Mouse (Mus musculus): ENCODE results near the gene Psme2b. TPM values are rescaled to one million over a fixed set of nuclear protein-coding genes. Genes with fewer than 3 reads are reported as not detected.
A peak's percentile ranks its signal among the peaks of the same experiment; 100 is the strongest.
"Not testable (repeated sequence)": the region's sequence is repeated elsewhere in the genome, so short reads cannot be mapped to it uniquely, and the experiment has no call there.

Psme2b gene
- total RNA-seq, 1 experiment from 2014 or later = 73.1 TPM

GRCm38 (mm10) chr11:48902021-48902420 lies 44.0 kb downstream of the Psme2b start, which contains the start of gene Gm5431:
Gene Gm5431, minus strand, starts transcription at chr11:48902214.
- peak; percentile 37; the same call in 1 of the 2 replicates for ATAC-seq (replicated peaks; ENCODE audit: low read depth, poor library complexity, severe bottlenecking)

- ATAC-seq (replicated peaks; ENCODE audit: low read depth, poor library complexity, severe bottlenecking) = not testable (repeated sequence)
Observed at GRCm38 (mm10) chr11:48901567-48901930, 44.4 kb downstream of the Psme2b start.

- peak; percentile 88 for ATAC-seq (replicated peaks; ENCODE audit: low read depth, poor library complexity, severe bottlenecking)
Observed at GRCm38 (mm10) chr11:48900654-48901566, 45.1 kb downstream of the Psme2b start.

GRCm38 (mm10) chr11:48898812-48899431 lies 47.1 kb downstream of the Psme2b start:
- no peak for ATAC-seq (replicated peaks; ENCODE audit: low read depth, poor library complexity, severe bottlenecking)

Other genes starting within 250 kb of the Psme2b start
- 1,552 and 1,662 TPM in 2 replicates for gene Rack1, start 145.9 kb downstream of the Psme2b start, total RNA-seq (2017)
- 50.2 and 70.9 TPM in 2 replicates for gene Trim41, start 128.8 kb downstream of the Psme2b start, total RNA-seq (2017)
- 0.19 and 0.78 TPM in 2 replicates for gene Trim7, start 120.0 kb downstream of the Psme2b start, total RNA-seq (2017)
- gene Gm12184, start 119.5 kb downstream of the Psme2b start, total RNA-seq (2017) = 48.6 and 64.4 TPM in 2 replicates
- 49.1 and 58.2 TPM in 2 replicates for gene Irgm1, start 74.5 kb downstream of the Psme2b start, total RNA-seq (2017)
- gene Gm5431, start 44.0 kb downstream of the Psme2b start, total RNA-seq (2017) = 0.59 and 1.5 TPM in 2 replicates
- 3.0 and 4.1 TPM in 2 replicates for gene Olfr56, start 32.7 kb upstream of the Psme2b start, total RNA-seq (2017)
- gene 9930111J21Rik1, start 33.2 kb upstream of the Psme2b start, total RNA-seq (2017) = 6.5 and 15.8 TPM in 2 replicates
- 1.2 and 6.7 TPM in 2 replicates for gene Gm12185, start 46.0 kb upstream of the Psme2b start, total RNA-seq (2017)
- gene Tgtp1, start 48.0 kb upstream of the Psme2b start, total RNA-seq (2017) = 11.0 and 21.7 TPM in 2 replicates
- 22.4 and 24.8 TPM in 2 replicates for gene 9930111J21Rik2, start 105.1 kb upstream of the Psme2b start, total RNA-seq (2017)
- 190 and 320 TPM in 2 replicates for gene Tgtp2, start 118.0 kb upstream of the Psme2b start, total RNA-seq (2017)
- gene Ifi47, start 130.4 kb upstream of the Psme2b start, total RNA-seq (2017) = 58.3 and 68.1 TPM in 2 replicates
- not detected in 2 replicates for gene Olfr1396, start 168.7 kb upstream of the Psme2b start, total RNA-seq (2017)
- not detected in 2 replicates for gene Olfr1395, start 196.1 kb upstream of the Psme2b start, total RNA-seq (2017)
- not detected in 2 replicates for gene Olfr1394, start 208.2 kb upstream of the Psme2b start, total RNA-seq (2017)
- 11.1 and 13.6 TPM in 2 replicates for gene Btnl9, start 241.0 kb upstream of the Psme2b start, total RNA-seq (2017)